Mouse (Mus musculus) v-Abl transformed pro-B cells (cell line): ENCODE data around the gene Hsd17b2.

Source experiments
- in situ Hi-C, 2 experiments: fragments of 400-800 bp; cut with MboI; formaldehyde crosslinking; loops; one replicate each; pipeline ENCODE4 v1.15.1; 2025; ENCODE audit not compliant: unreplicated experiment in 2 of 2

Gene Hsd17b2

DNA sequence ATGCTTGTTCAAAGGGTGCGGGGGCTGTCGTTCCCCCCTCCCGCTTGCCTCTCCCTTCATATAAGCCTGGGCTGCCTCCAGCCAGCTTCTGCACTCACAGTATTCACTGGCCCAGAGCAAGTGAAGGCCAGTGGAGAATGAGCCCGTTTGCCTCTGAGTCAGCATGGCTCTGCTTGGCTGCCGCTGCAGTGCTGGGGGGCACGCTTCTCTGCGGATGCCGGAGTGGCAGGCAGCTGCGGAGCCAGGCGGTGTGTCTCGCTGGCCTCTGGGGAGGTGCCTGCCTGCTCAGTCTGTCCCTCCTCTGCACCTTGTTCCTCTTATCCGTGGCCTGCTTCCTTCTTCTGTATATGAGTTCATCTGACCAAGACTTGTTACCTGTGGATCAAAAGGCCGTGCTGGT, at the start of gene Hsd17b2:
Gene Hsd17b2, plus strand, starts transcription at position 46 of the 400 bp plus-strand sequence.
- in situ Hi-C loops: no loop called here

DNA sequence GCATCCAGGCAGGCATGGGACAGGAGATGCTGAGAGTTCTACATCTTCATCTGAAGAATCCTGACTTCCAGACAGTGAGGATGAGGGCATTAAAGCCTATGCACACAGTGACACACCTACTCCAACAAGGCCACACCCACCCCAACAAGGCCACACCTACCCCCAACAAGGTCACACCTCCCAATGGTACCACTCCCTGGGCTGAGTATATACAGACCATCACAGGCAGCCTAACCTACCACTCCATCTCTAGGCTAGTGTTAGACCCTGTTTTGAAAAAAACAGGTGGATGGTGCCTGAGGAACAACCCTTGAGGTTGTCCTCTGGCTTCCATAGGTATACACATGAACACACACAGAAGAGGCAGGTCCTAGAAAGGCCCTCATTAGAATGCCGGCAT, 49.4 kb upstream of the Hsd17b2 start:
- in situ Hi-C loops: no loop called here

DNA sequence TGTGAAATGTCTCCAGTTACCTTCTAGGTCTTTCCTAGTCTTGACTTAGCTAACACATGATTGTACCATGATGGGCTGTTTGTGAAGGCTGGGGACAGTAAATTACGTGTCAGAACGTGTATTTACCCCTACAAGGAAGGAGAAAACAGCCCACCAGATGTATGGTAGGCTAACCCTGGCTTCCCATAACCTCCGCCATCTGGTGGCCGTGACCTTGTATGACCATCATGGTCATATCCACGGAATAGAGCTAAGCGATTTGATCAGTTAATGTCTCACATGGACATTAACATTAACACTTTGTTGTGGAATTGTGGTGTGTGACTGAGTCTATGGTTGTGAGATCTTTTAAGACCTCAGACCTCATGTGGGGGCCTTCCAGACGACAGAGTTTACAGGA, 42.7 kb upstream of the Hsd17b2 start:
- in situ Hi-C loops: no loop called here

DNA sequence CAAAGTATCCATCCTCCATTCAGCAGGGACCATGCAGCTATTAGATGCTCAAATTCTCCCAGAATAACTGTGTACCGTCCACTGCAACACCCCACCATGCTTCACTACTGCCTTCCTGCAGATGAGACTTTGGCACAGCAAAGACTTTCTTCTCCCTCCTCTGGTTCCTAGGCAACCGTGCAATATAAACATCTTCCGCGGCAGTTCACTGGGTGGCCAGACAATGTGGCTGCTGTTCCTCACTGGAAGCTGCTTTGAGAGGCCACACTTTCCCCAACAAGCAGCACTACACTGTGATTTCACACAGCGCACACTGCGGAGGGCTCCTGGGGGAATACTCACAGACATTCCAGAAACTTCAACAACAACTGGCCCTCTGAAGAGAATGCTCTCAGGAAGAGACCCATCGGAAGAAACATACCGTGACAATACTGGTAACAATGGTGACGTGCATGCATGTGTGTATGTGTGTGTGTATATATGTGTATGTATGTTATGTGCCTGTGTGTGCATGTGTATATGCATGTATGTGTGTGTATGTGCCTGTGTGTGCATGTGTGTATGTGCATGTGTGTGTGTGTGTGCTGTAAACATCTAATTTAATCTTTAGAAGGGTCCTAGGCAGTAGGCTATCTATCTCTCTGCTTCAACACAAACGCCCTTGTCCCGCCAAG, 41.2 kb upstream of the Hsd17b2 start:
- in situ Hi-C loops: no loop called here

DNA sequence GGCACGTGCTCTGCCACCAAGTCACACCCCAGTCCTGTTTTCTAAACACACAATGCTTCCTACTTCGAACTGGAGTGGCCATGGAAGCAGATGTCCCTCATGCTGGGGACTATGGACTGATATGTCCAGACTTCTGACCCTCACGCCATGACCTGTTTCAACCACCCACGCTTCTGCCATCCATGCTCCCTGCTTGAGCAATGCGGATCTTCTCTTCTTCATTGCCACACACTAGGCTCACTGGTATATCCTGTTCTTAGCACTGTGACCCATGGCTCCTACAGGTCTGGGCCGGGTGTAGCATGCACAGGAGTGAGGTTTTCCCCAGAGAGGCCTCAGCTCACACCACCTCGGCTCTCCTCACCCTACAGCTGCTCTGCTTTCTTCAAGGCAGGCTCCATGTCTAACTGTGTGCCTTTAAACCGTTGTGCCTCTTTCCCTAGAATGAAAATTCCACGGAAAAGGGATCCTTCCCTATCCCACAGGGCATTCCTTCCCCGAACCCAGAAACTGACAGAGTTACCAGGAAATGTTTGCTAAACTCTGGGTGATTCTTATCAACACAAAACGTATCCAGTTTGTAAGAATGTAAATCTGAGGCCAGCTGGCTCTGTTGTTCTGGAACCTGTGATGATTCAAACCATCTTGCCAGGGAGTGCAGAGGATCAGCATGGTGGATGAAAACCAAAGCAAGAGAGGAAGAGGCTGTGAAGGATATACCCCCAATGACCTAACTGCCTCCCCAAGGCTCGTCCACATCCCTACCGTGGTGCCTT, 34.2 kb upstream of the Hsd17b2 start:
- in situ Hi-C loops: no loop called here

DNA sequence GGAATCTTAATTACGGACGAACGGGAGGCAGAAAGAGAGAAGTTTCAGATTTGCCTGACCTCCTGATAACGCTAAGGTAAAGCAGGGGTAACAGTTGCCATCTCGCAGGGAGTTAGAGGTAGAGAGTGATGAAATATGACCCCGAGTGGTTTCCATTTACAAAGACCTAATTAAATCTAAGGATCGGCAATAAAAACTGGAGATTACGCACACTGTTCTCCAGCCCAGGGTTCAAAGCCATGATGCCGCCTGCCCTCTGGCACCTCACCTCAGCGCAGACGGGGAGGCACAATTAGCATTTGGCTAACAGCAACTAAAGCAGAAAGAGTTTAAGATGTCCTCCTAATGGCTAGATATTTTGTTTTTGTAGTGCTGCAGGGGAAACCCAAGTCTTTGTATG, 31.2 kb upstream of the Hsd17b2 start:
- in situ Hi-C loops: no loop called here

DNA sequence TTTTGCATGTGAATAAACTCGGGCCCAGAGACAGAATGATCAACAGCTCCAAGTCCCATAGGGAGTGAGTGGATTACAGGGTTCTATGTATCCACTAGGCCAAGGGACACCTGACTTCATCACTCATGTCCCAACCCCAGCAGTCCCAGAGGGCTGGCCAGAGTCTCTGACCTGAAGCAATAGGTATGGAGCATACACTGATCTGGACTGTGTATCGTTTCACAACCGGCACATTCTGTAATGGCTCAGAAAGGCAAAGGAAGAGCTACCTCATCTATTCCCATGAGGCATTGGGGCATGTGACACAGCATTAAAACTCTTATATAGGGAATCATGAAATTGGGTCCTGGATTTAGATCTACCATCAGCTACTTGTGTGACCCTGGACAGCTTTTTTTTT, 29.1 kb upstream of the Hsd17b2 start:
- in situ Hi-C loops: no loop called here

DNA sequence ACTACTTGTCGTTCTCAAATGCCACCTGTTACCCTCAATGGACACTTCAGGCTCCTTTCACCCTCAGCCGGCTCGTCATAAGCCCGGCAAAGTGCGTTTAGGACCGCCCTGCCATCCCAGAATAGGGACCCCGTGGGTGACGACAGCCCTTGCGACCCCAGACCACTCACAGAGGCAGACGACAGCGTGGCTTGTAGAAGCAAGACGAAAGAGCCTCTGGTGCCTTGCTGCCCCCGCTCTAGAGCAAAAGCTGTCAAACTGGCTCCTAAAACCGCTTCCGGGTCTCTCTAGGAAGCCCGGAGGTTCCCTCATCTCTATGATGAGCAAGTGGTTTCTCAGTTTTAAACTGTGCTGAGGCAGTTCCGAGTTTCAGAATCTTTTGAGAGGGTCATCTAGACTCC, 28.3 kb upstream of the Hsd17b2 start, which contains the start of gene Sdr42e1:
Gene Sdr42e1, minus strand, starts transcription at position 260 of the 401 bp plus-strand sequence.
- in situ Hi-C loops: no loop called here

DNA sequence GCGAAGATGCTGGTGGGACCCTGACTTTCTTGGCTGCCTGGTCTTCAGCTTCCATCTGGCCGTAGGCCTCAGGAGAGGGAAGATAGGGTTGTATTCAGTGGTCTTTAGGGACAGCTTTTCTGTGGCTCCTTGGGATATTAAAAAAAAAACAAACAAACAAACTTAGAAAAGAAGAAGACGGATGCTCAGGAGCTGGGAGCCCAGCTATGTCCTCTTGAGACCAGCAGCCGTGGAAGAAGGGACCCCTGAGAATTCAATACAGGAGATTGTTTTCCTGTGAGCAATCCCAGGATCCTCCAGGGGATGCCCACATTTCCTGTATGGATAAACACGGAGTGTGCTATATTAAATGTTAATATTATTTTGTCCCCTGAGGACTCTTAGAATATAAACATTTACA, 26.5 kb upstream of the Hsd17b2 start:
- in situ Hi-C loops: no loop called here

DNA sequence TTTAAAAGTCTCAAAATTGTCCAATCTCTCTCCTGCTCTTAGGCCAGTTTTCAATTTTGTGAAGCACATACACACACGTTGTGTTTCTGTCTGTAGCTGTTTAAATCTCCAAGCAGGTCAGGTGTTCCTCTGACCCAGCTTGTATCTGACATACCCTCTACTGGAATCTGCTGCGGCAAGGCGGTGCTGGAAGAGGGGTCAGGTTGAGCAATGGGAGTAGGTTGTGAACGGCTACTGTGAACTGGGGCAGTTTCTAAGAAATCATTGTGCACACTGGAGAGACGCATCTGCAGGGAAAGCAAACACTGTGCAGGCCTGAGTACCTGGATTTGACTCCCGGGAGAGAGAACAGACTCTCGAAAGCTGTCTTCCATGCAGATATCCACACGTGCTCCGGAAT, 25.2 kb upstream of the Hsd17b2 start:
- in situ Hi-C loops: no loop called here

DNA sequence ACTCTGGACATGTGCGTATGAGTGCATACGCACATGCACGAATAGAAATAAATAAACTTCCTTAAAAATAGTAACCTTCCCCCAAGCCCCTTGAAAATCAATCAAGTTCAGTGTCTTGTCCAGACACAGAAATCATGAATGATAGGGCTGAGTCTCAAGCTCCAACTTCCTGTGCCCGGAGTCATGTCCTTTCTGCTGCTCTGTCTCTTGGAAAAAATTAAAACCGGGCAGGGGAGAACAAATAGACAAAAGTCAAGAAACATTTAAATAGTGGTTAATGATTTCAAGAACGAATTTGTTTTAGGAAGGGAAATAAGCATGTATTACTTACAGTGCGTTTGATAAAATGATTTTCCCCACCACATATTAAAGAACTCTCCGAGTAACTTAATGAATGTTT, 24.7 kb upstream of the Hsd17b2 start:
- in situ Hi-C loops: no loop called here

DNA sequence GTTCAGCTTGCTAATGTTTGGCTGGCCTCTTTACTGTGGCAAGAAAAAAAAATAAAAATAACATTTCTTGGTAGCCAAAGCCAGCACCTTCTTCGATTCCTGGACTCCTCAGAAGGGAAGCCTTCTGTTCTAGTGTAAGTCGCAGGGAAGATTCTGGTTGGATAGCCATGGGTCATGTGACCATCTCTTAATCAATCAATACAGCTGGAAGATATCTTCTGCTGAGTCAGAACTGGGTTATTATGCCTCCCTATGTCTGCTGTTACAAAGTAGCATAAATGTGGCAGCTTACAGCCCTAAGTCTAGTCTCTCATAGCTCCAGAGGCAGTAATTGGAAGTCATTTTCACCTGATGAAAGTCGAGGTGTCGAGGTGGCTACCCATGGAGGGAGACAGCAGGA, 23.1 kb upstream of the Hsd17b2 start:
- in situ Hi-C loops: no loop called here

DNA sequence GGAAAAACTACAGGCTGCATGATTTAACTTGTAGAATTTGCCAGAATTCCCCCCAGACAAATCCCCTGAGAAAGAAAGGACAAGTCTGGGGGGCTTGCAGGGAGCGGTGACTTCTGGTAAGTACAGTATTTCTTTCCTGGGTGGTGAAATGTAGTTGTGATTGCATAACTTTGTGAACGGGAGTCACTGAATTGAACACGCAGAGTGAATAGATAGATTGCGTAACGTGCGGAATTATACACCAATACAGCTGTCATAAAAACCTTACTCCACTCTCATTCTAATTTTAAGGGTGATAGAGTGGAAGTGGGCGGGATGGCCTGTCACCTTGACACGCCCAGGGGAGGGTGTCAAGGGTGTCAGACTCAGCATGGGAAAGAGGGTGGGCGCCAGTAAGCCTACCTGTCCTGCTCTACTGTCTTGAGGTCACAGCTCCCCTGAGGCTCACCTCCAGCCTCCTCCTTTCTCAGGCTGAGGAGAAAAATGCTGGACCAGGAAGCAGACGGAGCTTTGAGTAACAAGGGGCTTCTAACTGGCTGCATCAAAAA, 17.7 kb upstream of the Hsd17b2 start:
- in situ Hi-C loops: no loop called here

DNA sequence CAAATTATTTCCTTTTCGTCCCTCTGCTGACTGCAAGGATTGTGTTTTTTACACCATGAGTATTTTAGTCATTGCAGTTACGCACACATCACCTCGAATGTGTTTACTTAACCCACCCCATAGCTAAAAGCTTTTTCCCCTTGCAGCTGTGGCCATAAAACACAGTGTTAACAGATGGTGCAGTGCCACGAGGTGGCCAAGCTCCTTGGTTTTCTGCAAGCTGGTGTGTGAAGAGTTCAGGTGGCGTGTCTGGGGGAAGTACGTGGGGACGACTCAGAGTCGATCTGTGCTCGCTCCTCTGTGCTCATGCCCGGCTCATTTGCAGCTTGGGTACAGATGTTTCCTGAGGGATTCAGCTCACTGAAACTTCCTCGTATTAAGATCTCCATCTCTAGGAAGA, 17.2 kb upstream of the Hsd17b2 start:
- in situ Hi-C loops: no loop called here

DNA sequence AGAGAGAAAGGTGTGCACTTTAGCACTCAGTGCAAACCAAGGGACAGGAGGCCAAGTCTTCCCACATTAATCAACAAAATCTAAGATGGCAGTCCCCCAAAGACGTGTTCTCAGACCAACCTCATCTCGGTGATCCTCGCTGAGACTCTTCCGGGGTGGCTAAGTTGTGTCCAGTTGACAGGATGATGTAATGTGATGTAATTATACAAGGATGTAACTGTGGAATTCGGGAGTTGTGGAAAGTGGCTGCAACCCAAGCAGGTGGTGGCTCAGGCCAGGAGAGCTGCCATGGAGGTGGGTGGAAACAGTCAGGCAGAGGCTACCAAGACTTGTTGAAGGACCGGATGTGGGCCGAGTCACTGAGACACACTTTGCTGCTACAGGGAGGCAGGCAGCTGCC, 13.8 kb upstream of the Hsd17b2 start:
- in situ Hi-C loops: no loop called here

DNA sequence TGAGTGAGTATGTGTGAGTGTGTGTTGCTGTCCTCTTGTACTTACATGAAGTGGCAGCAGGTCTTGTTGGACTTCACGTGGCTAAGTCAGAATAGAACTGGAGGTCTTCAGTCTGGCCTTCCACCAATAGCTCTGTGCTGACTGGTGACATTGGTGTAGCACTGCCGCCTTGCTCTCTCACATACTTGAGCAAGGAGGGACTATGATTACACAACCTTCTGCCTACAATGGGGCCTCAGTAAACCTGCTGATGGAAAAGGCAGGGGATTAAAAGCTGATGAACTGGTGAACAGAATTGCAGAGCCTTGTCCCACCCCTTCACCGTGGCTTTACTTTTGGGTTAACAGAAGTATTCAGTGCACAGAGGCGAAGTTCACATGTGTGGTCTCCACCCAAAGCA, 9.6 kb upstream of the Hsd17b2 start:
- in situ Hi-C loops: no loop called here

DNA sequence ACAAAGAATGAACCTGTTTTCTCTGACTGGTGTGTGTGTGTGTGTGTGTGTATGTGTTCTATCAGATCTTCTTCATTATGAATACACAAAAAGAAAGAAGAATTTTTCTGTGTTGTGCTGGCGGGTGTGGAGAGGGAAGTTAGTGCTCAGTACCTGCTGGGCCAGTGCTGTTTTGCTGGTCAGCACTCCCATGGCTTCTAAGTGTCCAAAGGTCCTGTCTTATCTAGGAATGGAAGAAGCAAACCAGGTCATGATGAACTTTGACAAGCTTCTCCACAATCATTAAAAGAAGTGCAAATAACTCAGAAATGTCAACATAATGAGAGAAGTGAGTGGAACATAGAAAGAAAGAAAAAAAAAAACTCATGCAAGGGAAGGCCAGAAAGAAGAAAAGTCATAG, 6.1 kb upstream of the Hsd17b2 start:
- in situ Hi-C loops: no loop called here

DNA sequence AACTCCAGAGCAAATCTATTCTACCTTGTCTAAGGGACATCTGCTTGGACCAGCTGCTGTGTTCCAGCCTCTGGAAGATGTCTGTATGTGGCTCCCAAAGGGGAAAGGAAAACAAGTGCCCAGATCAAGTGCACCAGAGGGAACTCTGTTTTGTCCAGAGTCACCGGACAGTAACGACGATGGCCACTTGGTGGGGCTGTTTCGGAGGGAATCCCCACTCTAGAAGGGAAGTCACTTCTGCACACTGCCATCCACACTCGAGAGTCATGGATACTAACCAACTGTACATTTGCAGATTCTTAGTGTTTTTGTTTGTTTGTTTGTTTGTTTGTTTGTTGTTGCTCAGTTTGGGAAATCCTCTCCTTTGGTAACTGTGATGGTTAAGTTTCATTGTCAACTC, 4.5 kb upstream of the Hsd17b2 start:
- in situ Hi-C loops: no loop called here

DNA sequence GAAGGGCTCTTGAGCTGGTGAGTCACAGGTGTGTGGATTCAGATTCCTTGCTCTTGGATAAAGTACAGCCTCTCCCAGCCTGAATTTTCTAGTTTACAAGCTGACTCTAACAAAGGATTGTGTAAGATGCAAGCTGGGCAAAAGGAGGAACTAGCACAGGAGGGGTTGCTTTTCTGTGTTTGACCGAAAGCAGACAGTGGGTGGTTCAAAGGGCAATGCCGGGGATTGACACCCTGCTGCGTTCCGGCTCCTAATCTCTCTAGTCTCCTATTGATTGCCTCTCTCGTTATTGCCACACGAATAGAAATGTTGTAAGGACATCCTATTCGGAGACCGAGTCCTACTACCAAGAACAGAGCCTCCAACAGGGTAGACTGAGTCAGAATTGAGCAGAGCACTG, 1.0 kb upstream of the Hsd17b2 start:
- in situ Hi-C loops: no loop called here

DNA sequence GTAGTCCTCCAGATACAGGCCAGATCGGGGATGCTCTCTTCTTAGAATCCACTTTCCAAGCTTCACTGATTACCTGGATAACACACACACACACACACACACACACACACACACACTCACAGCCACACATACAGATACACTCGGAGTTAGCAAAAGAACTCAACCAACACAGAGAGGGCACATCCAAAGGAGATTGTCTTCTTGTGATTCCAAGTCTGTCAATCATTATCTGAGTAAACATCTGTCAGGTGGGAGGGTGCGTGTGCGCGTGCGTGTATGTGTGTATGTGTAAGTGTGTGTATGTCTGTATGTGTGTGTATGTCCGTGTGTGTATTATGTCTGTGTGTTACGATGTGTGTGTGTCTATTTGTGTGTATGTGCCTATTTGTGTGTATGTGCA, 458 bp upstream of the Hsd17b2 start:
- in situ Hi-C loops: no loop called here

DNA sequence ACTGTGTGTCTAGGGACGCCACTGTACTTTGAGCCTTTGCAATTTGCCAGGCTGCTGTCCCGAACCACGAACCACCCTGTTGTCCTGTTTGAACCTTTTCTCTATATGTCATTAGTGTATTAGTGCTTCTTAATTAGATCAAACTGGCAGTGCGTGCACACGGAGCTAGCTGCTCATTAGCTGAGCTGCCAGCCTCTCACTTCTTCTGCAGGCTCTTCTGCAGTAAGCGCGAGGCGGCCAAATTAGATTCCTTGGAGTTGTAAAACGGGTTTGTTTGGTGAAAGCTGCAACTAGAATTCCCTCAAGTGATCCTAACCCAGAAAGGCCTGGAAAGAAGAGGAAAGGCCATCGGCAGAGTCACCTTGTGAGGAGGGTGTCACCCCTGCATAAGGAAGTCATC, 997 bp downstream of the Hsd17b2 start:
- in situ Hi-C loops: no loop called here

DNA sequence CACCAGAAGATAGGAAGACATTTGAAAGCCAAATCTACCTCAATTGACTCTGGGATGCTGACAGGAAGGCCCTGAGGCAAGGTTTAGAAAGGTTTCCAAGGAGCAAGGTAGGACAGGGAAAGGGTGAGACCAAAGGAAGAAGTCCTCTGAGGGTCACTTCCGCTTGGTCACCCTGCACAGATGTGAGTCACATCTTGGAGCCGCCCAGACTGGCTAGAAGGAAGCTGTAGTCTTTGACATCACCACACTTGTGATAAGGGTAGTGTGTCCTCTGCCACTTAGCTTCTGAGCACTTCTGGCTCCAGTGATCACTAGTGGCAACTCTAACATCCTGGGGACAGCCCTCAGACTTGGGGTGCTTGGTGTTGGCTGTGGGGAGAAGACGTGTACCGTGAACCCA, 4.4 kb downstream of the Hsd17b2 start:
- in situ Hi-C loops: no loop called here
